Mouse (Mus musculus): ENCODE measurements around the gene Depdc5. TPM values are rescaled to one million over a fixed set of nuclear protein-coding genes. Genes with fewer than 3 reads are reported as not detected.
"Not testable (repeated sequence)": the region's sequence is repeated elsewhere in the genome, so short reads cannot be mapped to it uniquely, and the experiment has no call there.

Gene Depdc5
- total RNA-seq (2014; fragmentation: Nextera tagmentation), result 37.3 and 48.7 TPM in 2 replicates
- 24.5 and 25.8 TPM in 2 replicates for total RNA-seq (2017)

DNA sequence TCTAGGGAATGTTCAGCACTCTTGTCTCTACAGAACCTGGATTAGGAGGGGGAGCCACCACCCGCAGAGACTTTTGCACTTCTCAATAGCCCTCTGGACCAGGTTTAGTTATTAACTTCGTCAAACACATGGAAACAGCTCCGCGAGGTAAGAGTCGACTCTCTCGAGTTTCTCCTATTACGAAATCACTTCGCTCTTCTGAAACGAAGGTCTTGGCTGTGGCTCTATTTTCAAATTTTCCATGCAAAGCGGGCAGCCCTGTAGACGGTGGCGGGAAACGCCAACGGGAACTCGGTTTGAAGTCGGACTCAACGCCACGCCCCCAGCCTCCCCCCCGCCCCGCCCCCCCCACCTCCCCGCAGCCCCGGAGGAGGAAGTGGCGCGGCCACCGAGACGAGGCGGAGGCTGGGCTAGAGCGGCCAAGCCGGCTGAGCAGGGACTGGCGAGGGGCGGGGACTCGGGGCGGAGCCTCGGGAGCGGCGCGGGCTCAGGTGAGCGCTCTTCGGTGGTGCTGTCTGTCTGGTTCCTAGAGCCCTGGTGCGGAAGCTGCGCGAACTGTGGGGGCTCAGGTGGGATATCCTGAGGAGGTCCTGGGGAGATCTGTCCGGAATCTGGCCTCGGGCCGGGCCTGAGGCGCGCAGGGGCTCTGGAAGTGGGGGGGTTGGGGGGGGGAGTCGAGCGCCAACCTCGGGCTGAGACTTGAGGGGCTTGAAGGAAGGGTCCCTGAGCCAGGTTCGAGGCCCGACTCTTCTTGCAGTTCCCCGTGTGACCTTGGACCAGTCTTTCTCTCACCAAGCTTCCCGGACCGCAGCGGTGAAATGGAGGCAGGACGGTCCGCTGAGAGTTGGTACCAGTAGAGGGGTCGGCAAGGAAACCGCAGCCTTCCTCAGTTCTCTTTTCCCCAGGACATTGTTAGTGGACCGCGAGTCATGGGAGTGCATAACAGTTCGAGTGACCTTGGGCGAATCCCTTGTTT lies at the start of gene Depdc5:
Gene Depdc5, plus strand, starts transcription at position 449 of the 976 bp plus-strand sequence.
- ATAC-seq (replicated peaks; ENCODE audit: poor library complexity, severe bottlenecking), result peak; percentile 99

DNA sequence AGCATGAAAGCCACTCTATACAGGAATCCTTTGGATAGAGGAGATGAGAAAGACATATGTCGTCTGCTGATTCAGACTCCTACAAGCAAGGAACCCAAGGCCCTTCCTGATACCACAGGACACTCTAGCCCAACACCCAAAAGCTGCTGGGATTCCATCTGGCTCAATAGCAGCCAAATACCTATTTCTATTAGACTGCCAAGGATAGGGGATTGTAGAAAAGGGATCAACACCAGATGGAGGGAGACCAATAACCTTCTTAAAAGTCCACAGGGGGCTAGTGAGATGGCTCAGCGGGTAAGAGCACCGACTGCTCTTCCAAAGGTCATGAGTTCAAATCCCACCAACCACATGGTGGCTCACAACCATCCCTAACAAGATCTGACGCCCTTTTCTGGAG lies 48.1 kb upstream of the Depdc5 start:
- no peak for ATAC-seq (replicated peaks; ENCODE audit: poor library complexity, severe bottlenecking)

DNA sequence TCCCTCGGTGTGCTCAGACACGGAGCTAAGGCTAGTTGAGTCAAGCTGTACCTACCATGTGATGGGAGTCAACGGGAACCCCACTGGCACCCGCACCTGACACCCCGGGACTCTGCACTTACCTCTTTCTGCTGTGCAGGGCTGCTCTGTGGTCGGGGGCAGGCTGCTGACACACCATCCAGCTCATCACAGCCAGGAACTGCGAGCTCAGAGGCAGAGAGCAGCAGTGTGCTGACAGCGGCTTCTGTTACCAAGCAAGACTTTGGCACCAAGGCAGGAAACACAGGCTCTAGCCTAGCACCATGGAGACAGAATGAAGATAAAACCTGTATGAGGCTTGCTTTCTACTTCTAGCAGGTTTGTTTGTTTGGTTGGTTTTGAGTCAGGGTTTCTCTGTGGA lies 43.0 kb upstream of the Depdc5 start:
- ATAC-seq (replicated peaks; ENCODE audit: poor library complexity, severe bottlenecking), result no peak

DNA sequence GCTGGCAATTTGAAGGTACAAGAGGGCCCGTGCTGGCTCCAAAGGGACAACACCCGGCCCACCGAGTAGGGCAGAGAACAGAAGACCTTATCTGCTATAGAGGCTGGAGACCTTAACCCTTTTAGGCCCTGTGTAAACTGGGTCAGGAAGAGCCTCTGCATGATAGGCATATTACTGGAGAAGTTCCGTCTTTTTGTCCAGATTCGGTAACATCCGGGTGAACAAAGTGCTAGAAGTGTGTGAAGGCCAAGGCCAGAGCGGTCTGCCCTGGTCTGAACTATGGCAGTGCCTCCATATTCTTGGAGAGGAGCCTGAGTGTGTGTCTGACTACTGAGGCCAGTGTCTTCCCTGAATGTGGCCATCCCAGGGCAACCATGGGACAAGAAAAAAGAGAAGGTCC lies 36.5 kb upstream of the Depdc5 start, which contains the start of gene Gm20671:
Gene Gm20671, minus strand, starts transcription at position 101 of the 400 bp plus-strand sequence.
- ATAC-seq (replicated peaks; ENCODE audit: poor library complexity, severe bottlenecking), result no peak

DNA sequence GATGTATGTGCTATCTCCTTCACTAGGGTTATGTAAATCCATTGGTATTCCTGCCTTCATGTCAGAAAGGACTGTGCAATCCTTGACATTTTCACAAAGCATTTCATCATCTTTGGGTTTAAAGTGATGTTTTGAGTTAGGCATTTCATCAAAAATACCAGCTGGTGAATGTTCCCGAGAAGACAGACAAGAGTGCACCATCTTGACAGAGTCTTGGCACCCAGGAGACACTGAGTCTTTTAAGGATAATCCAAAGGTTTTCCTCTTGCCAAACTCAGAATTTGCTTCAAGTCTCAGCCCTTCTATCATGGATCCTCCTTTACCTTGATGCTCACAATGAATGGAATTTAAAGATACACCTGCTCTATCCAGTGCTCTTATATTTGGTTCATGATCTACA lies 34.7 kb upstream of the Depdc5 start:
- ATAC-seq (replicated peaks; ENCODE audit: poor library complexity, severe bottlenecking), result not testable (repeated sequence)

DNA sequence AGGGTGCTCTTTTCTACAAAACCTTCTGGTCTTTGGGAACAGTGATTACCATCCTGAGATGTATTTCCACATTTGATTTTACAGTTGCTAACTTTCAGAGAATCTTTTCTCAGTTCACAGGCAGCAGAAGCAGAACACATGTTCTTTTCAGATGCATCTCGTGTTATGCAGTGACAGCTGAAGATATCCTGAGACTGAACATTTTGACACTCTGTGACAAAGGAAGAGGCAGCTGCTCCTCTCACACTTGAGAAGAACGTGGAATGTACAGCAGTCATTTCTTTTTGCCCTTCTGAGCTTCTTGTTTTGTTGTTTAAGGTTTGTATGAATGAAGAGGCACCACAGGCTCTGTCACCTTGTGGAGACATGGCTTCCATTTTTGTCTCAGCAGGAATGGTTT lies 33.4 kb upstream of the Depdc5 start:
- ATAC-seq (replicated peaks; ENCODE audit: poor library complexity, severe bottlenecking), result no peak

DNA sequence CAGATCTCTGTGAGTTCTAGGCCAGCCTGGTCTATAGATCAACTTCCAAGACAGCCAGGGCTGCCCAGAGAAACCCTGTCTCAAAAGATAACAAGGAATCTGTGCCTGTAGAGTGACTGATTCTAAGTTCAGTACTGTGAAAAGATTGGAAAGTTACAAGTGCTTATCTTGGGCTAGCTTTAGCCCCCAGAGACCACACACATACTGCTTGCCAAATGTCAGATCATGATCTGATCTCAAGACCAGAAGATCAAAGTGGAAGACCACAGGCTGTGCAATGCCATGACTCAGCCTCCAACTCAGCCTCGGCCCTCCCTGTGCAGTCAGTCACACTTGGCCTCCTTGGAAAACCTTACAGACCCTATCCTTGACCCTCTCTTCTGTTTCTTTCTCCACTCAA lies 29.0 kb upstream of the Depdc5 start:
- no peak for ATAC-seq (replicated peaks; ENCODE audit: poor library complexity, severe bottlenecking)

DNA sequence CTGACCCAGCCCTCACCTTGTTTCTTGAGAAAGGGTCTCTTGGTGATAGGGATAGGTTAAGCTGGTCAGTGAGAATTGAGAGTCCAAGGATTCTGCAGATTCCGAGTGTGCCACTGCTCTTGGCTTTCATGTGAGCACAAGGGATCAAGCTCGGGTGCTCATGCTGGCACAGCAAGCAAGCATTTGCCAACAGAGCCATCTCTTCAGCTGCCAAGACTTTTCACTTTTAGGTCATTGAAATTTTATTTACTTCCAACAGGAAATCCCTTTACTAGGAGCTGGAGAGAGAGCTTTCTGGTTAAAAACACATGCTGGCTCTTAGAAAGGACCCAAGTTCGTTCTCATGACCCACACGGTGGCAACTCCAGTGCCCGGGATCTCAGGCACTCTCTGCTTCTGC lies 26.5 kb upstream of the Depdc5 start:
- ATAC-seq (replicated peaks; ENCODE audit: poor library complexity, severe bottlenecking), result no peak

DNA sequence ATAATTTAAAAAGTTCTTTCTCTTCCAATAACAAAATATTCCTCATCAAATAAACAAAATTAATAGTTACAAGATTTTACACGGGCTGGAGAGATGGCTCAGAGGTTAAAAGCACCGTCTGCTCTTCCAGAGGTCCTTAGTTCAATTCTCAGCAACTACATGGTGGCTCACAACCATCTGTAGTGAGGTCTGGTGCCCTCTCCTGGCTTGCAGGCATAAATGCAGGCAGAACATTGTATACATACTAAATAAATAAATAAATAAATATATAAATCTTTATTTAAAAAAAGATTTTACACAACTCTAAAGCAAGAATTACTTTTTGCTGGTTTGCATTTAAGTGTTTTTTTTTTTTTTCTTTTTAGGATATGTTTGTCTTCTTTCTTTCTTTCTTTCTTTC lies 23.5 kb upstream of the Depdc5 start:
- ATAC-seq (replicated peaks; ENCODE audit: poor library complexity, severe bottlenecking), result no peak

DNA sequence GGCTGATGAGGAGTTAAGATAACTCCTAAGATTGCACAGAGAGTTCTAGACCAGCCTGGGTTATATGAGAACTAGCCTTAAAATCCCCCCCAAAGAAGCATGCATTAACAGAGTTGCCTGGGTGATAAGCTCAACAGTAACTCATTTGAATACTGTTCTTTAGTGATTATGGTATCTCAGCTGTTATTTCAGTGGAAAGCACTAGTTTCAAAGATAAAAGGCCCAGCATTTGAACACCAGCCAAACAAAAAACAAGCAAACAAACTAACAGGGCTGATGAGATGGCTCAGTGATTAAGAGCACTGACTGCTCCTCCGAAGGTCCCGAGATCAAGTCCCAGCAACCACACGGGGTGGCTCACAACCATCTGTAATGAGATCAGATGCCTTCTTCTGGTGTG lies 14.3 kb upstream of the Depdc5 start:
- ATAC-seq (replicated peaks; ENCODE audit: poor library complexity, severe bottlenecking), result no peak

DNA sequence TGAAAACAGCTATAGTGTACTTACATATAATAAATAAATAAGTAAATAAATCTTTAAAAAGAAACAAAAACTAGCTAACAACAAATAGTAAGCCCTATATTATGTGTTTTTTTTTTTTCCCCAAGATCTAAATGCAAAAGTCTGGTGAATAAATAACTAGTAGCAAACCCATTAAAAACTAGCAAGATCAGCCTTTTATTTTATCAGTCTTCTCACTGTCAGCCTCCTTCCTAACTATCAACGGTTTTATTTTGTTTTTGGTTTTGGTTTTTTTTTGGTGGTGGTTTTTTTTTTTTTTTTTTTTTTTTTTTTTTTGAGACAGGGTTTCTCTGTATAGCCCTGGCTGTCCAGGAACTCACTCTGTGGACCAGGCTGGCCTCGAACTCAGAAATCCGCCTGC lies 13.9 kb upstream of the Depdc5 start:
- not testable (repeated sequence) for ATAC-seq (replicated peaks; ENCODE audit: poor library complexity, severe bottlenecking)

DNA sequence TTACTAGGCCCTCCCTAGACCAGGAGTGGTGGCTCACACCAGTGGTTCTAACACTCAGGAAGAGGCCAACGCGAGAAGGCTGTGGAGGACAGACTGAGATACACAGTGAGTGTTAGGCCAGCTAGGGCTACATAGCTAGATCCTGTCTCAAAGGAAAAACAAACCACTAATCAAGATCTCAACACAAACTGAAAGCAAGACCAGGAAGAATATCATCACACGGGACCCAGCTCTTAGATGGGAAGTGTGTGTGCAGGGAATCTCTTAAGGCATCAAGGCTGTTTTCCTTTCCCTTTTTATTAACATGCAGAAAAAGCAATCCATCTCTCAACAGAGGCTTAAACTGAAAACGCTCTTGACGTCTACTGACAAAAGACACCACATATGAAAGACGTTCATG lies 11.5 kb upstream of the Depdc5 start:
- ATAC-seq (replicated peaks; ENCODE audit: poor library complexity, severe bottlenecking), result no peak

DNA sequence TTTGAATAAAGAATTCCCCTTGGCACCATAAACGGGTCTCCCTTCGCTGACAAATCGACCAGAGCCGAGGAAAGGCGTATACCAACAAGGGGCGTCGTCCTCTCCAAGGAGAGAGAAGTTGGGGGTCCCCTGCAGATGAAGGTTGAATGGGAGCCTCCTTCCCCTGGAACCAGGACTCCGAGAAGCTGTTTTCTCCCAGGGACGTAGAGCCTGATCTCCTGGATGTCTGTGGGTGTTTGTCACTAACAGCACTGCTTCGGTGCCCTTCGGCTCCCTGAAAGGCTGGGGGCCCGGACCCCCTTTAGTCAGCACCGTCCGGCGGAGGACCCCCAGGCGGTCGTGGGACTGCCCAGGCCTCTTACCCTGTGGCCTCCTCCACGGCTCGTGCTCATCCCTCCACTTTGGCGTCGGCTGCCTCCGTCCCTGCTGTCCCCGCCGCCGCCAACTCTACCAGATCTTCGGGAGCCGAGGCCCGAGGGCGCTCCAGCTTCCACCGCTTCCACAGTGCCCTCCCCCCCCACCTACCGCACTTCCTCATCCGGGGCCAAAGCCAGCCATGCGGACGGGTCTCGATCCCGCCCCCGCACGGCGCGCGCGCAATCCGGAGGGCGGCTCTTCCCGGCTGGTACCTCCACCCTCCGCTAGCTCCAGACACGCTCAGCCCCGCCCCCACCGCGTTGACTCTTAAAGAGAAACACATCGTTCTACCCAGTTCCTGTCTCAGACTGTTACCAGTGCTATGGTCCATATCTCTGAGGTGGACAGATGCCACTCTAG lies 9.6 kb upstream of the Depdc5 start, which contains the start of gene Prr14l:
Gene Prr14l, minus strand, starts transcription at position 526 of the 777 bp plus-strand sequence.
- peak; percentile 99 for ATAC-seq (replicated peaks; ENCODE audit: poor library complexity, severe bottlenecking)

DNA sequence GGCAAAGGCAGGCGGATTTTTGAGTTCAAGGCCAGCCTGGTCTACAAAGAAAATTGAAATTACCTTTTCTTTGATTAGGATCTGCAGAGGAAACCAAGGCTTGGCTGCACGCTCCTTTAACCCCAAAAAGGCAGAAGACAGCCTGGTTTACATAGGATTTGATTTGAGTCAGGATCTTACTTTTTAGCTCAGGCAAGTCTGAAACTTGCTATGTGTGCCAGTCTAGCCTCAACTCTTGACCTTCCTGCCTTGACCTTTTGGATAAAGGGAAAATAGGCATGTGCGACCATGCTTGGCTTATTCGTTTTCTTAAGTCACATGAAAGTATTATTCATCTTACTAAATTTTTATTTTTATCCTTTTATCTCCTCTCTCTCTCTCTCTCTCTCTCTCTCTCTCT lies 8.7 kb upstream of the Depdc5 start:
- ATAC-seq (replicated peaks; ENCODE audit: poor library complexity, severe bottlenecking), result no peak

DNA sequence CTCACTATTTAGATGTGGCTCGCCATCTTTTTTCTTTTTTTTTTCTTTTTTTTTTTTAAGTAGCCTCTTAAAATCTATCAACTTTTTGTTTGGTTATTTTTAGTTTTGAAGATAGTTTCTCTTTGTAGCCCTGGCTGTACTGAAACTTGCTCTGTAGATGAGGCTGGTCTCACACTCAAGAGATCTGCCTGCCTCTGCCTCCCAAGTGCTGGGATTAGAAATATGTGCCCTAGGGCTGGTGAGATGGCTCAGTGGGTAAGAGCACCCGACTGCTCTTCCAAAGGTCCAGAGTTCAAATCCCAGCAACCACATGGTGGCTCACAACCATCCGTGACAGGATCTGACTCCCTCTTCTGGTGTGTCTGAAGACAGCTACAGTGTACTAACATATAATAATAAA lies 8.2 kb upstream of the Depdc5 start:
- ATAC-seq (replicated peaks; ENCODE audit: poor library complexity, severe bottlenecking), result not testable (repeated sequence)

DNA sequence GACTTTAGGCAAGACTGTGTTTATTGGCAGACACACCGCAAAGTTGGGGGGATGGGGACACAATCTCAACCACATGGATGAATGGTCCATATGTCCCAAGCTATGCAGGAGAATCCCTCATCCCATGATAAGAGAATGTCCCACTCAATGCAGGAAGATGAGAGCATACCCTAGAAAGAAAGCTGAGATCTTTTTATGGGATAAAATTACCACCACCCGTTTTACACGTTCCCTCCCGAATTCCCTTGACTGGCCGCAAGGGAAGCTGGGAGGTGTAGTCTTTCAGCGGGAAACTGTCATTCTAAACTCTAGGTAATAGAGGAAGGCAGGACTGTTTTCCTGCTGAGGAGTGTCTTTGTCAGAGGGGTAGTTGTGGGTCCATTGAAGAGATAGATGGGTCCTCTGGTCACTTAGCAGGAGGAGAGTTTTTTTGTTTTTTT lies 5.7 kb upstream of the Depdc5 start:
- ATAC-seq (replicated peaks; ENCODE audit: poor library complexity, severe bottlenecking), result peak; percentile 36; the same call in 1 of the 2 replicates

DNA sequence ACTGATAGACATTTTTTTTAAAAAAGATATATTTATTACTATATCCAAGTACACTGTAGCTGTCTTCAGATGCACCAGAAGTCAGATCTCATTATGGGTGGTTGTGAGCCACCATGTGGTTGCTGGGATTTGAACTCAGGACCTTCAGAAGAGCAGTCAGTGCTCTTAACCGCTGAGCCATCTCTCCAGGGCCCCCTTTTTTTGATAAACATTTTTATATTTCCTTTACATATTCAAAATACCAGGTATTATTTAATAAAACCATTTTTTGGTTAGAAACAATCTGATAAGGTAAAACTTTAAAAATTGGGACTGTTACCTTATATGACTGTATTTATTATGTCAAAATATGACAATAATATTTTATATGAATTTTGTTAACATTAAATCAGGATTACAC lies 2.4 kb upstream of the Depdc5 start:
- no peak for ATAC-seq (replicated peaks; ENCODE audit: poor library complexity, severe bottlenecking)

DNA sequence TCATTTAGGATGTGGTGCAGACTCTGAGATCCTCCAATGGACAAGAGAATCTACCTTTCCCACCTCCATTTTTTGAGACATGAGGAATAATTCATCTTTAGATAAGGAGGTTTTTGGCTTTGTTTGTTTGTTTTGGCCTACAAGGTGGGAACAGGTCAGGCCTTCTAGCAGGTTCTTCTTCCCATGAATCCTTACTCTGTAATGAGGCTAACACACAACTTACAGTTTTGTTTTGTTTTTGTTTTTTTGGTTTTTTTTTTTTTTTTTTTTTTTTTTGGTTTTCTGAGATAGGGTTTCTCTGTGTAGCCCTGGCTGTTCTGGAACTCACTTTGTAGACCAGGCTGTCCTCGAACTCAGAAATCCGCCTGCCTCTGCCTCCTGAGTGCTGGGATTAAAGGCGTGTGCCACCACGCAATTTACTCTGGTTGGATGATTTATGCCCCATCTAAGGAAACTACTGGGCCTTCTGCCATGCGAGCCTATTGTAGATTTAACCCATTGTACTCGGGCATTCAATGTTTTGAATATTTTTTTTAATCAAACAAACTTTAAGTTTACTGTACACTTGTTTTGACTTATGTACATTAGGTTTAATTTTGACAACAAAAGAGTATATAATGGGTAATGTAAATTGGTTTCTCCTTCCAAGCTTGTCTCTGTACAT lies 900 bp upstream of the Depdc5 start:
- no peak for ATAC-seq (replicated peaks; ENCODE audit: poor library complexity, severe bottlenecking)

DNA sequence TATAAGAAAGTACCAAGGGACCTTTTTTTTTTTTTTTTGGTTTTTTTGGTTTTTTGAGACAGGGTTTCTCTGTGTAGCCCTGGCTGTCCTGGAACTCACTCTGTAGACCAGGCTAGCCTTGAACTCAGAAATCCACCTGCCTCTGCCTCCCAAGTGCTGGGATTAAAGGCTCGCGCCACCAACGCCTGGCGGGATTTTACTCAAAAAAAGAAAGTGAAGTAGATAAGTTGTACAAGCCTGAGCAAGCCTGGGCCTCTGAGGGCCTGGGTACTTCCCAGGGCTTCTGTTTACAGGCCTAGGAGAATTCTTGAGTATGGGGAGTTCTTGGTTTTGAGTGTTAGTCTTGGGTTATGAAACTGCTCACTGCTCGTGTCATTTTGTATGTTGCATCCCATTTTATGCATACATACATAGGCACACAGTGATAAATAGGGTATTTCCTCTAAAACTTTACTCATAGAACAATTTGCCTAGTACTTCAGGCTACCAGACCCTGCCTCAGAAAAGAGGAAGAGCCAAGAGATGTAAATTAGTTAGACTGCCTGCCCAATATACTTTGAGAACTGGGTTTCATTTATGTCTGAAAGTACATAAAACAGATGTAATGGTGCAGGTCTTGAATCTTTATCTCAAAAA lies 6.0 kb downstream of the Depdc5 start:
- ATAC-seq (replicated peaks; ENCODE audit: poor library complexity, severe bottlenecking), result no peak

DNA sequence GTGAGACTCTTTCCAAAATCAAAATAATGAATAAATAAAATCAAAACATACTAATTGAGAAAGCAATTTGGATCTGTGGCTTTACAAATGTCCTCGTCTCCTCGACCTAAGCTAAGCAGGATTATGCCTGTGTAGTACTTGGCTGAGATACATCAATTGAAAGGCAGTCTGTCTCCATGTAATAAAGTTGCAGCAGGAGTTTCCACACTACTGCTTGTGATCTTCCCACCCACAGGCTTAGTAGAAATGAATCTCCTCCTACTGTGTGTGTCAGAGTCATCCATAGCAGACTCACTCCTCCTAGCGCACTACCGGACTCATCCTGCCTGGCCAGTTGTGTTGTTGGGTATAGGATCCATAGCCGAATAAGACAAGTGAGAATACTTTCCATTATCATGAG lies 8.8 kb downstream of the Depdc5 start:
- ATAC-seq (replicated peaks; ENCODE audit: poor library complexity, severe bottlenecking), result no peak

Data from granulocyte monocyte progenitor cell, adult 5-6 weeks (primary cell).